Mouse (Mus musculus) bone marrow macrophage, adult 2 months (primary cell): ENCODE results near the gene Mapk6.

ENCODE experiments used
- CTCF ChIP-seq: IDR thresholded peaks from 2 replicates; pipeline ENCODE4 v1.5.1; 2012; ENCODE audit warnings: low read depth, mild to moderate bottlenecking, low read length, moderate library complexity
- POLR2A ChIP-seq: IDR thresholded peaks from 2 replicates; pipeline ENCODE4 v1.6.1; 2012; ENCODE audit warnings: mild to moderate bottlenecking, low read depth, low read length, borderline replicate concordance

DNA sequence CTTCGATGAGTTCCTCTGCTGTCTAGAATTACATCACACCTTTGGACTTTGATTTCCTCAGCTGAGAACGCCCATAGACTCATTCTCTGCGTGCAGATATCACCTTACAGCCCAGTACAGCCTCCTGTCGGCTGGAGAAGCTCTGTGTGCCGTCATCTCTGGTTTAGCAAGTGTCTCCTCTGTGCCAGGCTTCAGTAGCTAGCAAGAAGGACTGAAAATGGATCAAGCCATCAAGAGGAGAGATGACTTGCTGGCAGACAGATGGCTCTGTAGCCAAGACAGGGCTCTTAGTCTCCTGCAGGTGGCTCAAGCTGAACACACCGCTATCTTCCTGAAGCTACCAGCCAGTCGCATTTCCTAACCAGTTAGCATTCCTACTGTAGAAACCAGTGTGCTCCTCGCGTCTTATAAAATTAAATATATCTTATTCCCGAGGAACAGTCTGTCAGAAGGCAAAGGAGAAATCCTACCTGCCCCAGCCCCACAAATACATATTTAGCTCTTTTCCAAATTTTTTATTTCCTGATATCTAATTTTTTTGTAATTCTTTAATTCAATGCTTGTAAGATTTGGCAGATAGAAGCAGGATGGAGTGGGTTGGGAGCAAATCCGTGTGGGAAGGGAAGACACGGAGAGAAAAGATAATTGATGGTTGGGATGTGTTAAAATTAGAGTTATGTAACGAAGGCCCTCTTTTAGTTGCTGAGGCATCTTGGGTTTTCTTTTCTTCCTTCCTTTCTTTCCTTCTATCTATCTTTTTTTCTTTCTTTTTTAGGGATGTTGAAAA lies 87.5 kb downstream of the Mapk6 start:
- TF ChIP-seq POLR2A (no peak), CTCF (no peak)
